ENCODE assay signal across 15 mouse cellular contexts in the genomic region with DNA sequence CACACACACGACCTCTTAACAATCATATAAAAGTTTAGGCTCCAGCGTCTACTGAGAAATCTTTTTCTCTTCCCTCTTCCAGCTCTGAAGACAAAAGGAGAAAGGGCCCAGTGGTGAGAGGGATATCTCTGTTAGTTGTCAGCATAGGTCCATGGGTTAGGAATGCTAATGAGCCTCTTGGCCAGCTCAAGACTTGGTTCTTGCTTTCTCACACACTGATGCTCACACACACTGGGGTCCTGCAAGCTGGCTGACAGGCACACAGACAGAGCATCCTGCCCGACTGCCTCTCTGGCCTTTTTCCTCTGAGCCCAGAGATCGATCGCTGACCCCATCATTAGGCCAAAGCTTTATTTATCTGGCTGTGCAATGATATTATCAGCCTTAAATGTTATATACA. TPM values are rescaled to one million over a fixed set of nuclear protein-coding genes. Genes with fewer than 3 reads are reported as not detected.
DNase-seq lines count a peak whose midpoint lies in the region; ATAC-seq lines count a peak whose summit lies in the region.
"Had no signal": no experiment of that assay in that cellular context is flagged by ENCODE, and none has a peak within 500 bp of the region (broad histone marks: within the 10 kb centered on the region; RNA-seq: fewer than 3 reads in every experiment).

No protein-coding gene starts in this region.

- peak overlapping the region; percentile 63; the same call in 1 of the 2 replicates for H3K4me2 ChIP-seq in forebrain, embryonic 11.5 days (ENCODE audit: low read depth, low read length, severe bottlenecking)
- H3K4me2 ChIP-seq in hindbrain, embryonic 15.5 days = peak overlapping the region; percentile 77
- H3K4me2 ChIP-seq in neural tube, embryonic 11.5 days (ENCODE audit: low read depth) = no peak overlapping the region

- peaks cover 52% of the 10 kb centered on the region for H3K27me3 ChIP-seq in forebrain, embryonic 11.5 days (ENCODE audit: control insufficient read depth, insufficient read depth, low read length)
- H3K27me3 ChIP-seq in hindbrain, embryonic 15.5 days = peaks cover 7% of the 10 kb centered on the region; the same call in 1 of the 2 replicates
- H3K27me3 ChIP-seq in neural tube, embryonic 11.5 days (ENCODE audit: control insufficient read depth, insufficient read depth, low read length) = 0 out of 2 replicates have a peak, but pooled peaks cover 4% of the 10 kb centered on the region

- peak overlapping the region; percentile 51 for H3K9ac ChIP-seq in forebrain, embryonic 11.5 days (ENCODE audit: low read length)
- no peak overlapping the region for H3K9ac ChIP-seq in hindbrain, embryonic 15.5 days
- peak overlapping the region; percentile 15; the same call in 1 of the 2 replicates for H3K9ac ChIP-seq in neural tube, embryonic 11.5 days (ENCODE audit: low read length)
- H3K9ac ChIP-seq: liver, embryonic 14.5 days had no signal

- peaks cover 2% of the 10 kb centered on the region; the same call in 1 of the 2 replicates for H3K36me3 ChIP-seq in forebrain, embryonic 11.5 days (ENCODE audit: control insufficient read depth, insufficient read depth, low read length)
- H3K36me3 ChIP-seq in hindbrain, embryonic 15.5 days = no peaks in the 10 kb centered on the region
- H3K36me3 ChIP-seq in neural tube, embryonic 11.5 days (ENCODE audit: control insufficient read depth, insufficient read depth, low read length) = no peaks in the 10 kb centered on the region

- ATAC-seq in forebrain, embryonic 11.5 days (replicated peaks; ENCODE audit: low FRiP score) = peak; percentile 55
- ATAC-seq in hindbrain, embryonic 15.5 days (ENCODE audit: low FRiP score, low read depth) = peak; percentile 73; the same call in 1 of the 2 replicates
- peak; percentile 56 for ATAC-seq in neural tube, embryonic 11.5 days (ENCODE audit: insufficient read depth, low FRiP score, low TSS enrichment)
- ATAC-seq: intestine, embryonic 16.5 days had no signal

- peak overlapping the region; percentile 9; the same call in 1 of the 2 replicates for H3K4me3 ChIP-seq in forebrain, embryonic 11.5 days (ENCODE audit: low read depth, low read length)
- no peak overlapping the region for H3K4me3 ChIP-seq in hindbrain, embryonic 15.5 days
- H3K4me3 ChIP-seq in neural tube, embryonic 11.5 days (ENCODE audit: low read depth, low read length) = no peak overlapping the region

- peaks cover 18% of the 10 kb centered on the region for H3K4me1 ChIP-seq in forebrain, embryonic 11.5 days (replicated peaks; ENCODE audit: control insufficient read depth, insufficient read depth, low read length)
- H3K4me1 ChIP-seq in hindbrain, embryonic 15.5 days (replicated peaks) = peaks cover 41% of the 10 kb centered on the region
- peaks cover 23% of the 10 kb centered on the region for H3K4me1 ChIP-seq in neural tube, embryonic 11.5 days (ENCODE audit: control insufficient read depth, insufficient read depth, low read length)

- peak overlapping the region; percentile 93 for H3K27ac ChIP-seq in forebrain, embryonic 11.5 days (ENCODE audit: low read depth, low read length)
- peak overlapping the region; percentile 79 for H3K27ac ChIP-seq in hindbrain, embryonic 15.5 days (replicated peaks)
- H3K27ac ChIP-seq in neural tube, embryonic 11.5 days (ENCODE audit: low read depth, low read length) = peak overlapping the region; percentile 54
- H3K27ac ChIP-seq: liver, embryonic 14.5 days; macrophage had no signal

- peak; percentile 71 for DNase-seq in embryo, embryonic 10 days (ENCODE audit: low spot score)
- no peak for DNase-seq in embryo, embryonic 11 days
- DNase-seq in forebrain, embryonic 11.5 days (ENCODE audit: low spot score) = peak; percentile 65
- DNase-seq in neural tube, embryonic 11.5 days (ENCODE audit: low spot score) = peak; percentile 56
- no peak for DNase-seq in testis, postnatal 10 days (ENCODE audit: low spot score)
- no peak for DNase-seq in left cerebral cortex, adult 18-20 months (ENCODE audit: low spot score in 2 of 2)
- DNase-seq in testis, postnatal 14 days (ENCODE audit: low spot score) = no peak
- DNase-seq: cerebellum, postnatal 25 days; gastrocnemius, postnatal 36 days; kidney, postnatal 36 days; right cerebral cortex, postnatal 14 days had no signal

- 6% methylated on average over 5 of the region's 5 CpGs for WGBS in forebrain, embryonic 11.5 days
- WGBS in hindbrain, embryonic 15.5 days = 24% methylated on average over 5 of the region's 5 CpGs
- WGBS in neural tube, embryonic 11.5 days = 8% methylated on average over 5 of the region's 5 CpGs

- H3K9me3 ChIP-seq in forebrain, embryonic 11.5 days (ENCODE audit: control insufficient read depth, low read length) = no peaks in the 10 kb centered on the region
- H3K9me3 ChIP-seq in hindbrain, embryonic 15.5 days = no peaks in the 10 kb centered on the region
- H3K9me3 ChIP-seq in neural tube, embryonic 11.5 days (ENCODE audit: control insufficient read depth, low read length) = no peaks in the 10 kb centered on the region

RNA-seq across cellular contexts. Expression of a gene that starts 15.6 kb away (rescaled TPM):
- 110 and 122 TPM in 2 replicates for polyA plus RNA-seq in forebrain, embryonic 11.5 days (2014; fragmentation: Nextera tagmentation; extraction: Ambion mirVana)
- 51.8 and 57.4 TPM in 2 replicates for polyA plus RNA-seq in hindbrain, embryonic 15.5 days (2015; fragmentation: Nextera tagmentation; extraction: Ambion mirVana)
- 61.2 and 62.9 TPM in 2 replicates for polyA plus RNA-seq in neural tube, embryonic 11.5 days (2014; fragmentation: Nextera tagmentation; extraction: Ambion mirVana)
- 100 to 1,000 TPM; 113 to 124 TPM for total RNA-seq in left cerebral cortex, adult 18-20 months (2021)
- polyA plus RNA-seq: macrophage had no signal

Comparison
In these comparisons a context has a peak if more than half of its experiments do, and no peak if none do; other contexts are left out.
1. DNase-seq: peak in embryo, embryonic 10 days (single experiment), forebrain, embryonic 11.5 days (single experiment) and neural tube, embryonic 11.5 days (single experiment); none in embryo, embryonic 11 days (single experiment), testis, postnatal 10 days (single experiment), left cerebral cortex, adult 18-20 months (0 of 2) and testis, postnatal 14 days (single experiment).
2. Peak in every context shown above with its lines, with median percentiles within 50 percentile points of each other: ATAC-seq and H3K27ac ChIP-seq.